Mouse (Mus musculus) MEL (cell line): ENCODE measurements around the gene Ncam2.

Experiments
- CHD2 ChIP-seq: IDR thresholded peaks from 2 replicates; pipeline ENCODE4 v1.6.1; 2011; ENCODE audit warnings: low read length, improper control_type of control experiment
- CTCF ChIP-seq, 3 experiments: IDR thresholded peaks in 2 of 3; conservative IDR thresholded peaks in 1 of 3; 2 replicates each; pipeline ENCODE4 v1.5.1; 2011 to 2012; ENCODE audit warnings: low read length in 3 of 3, low read depth in 2 of 3, mild to moderate bottlenecking in 2 of 3, improper control_type of control experiment in 1 of 3, inconsistent platforms in 1 of 3, mixed read lengths in 1 of 3, moderate library complexity in 1 of 3; ENCODE audit not compliant: control insufficient read depth in 1 of 3, insufficient read depth in 1 of 3, poor library complexity in 1 of 3, severe bottlenecking in 1 of 3
- E2F4 ChIP-seq: IDR thresholded peaks from 2 replicates; pipeline ENCODE4 v1.6.1; 2011; ENCODE audit warnings: low read depth, low read length, improper control_type of control experiment, borderline replicate concordance
- HCFC1 ChIP-seq: IDR thresholded peaks from 2 replicates; pipeline ENCODE4 v1.6.1; 2012; ENCODE audit warnings: low read depth, mild to moderate bottlenecking, inconsistent platforms, low read length, improper control_type of control experiment, moderate library complexity
- POLR2A ChIP-seq, 2 experiments: IDR thresholded peaks; 2 replicates each; pipeline ENCODE4 v1.6.1; 2011 to 2012; ENCODE audit warnings: low read length in 2 of 2, mild to moderate bottlenecking in 2 of 2, control low read depth in 1 of 2, improper control_type of control experiment in 1 of 2, low read depth in 1 of 2, moderate library complexity in 1 of 2; ENCODE audit not compliant: control insufficient read depth in 1 of 2, insufficient read depth in 1 of 2, poor library complexity in 1 of 2
- POLR2AphosphoS2 ChIP-seq: IDR thresholded peaks from 2 replicates; pipeline ENCODE4 v1.6.1; 2011; ENCODE audit warnings: low read length, improper control_type of control experiment
- TAL1 ChIP-seq: IDR thresholded peaks from 2 replicates; pipeline ENCODE4 v1.6.1; 2012; ENCODE audit warnings: mild to moderate bottlenecking, inconsistent platforms, low read length, moderate library complexity, mixed read lengths
- USF1 ChIP-seq: IDR thresholded peaks from 2 replicates; pipeline ENCODE4 v1.6.1; 2014; ENCODE audit warnings: low read depth, mild to moderate bottlenecking, inconsistent platforms, low read length, improper control_type of control experiment, moderate library complexity
- ZC3H11A ChIP-seq: IDR thresholded peaks from 2 replicates; pipeline ENCODE4 v1.6.1; 2012; ENCODE audit warnings: low read depth, mild to moderate bottlenecking, inconsistent platforms, low read length, improper control_type of control experiment
- ZMIZ1 ChIP-seq: IDR thresholded peaks from 2 replicates; pipeline ENCODE4 v1.6.1; 2012; ENCODE audit warnings: low read depth, mild to moderate bottlenecking, inconsistent platforms, low read length, improper control_type of control experiment, moderate library complexity
- ZNF384 ChIP-seq: IDR thresholded peaks from 2 replicates; pipeline ENCODE4 v1.6.1; 2012; ENCODE audit warnings: low read depth, mild to moderate bottlenecking, inconsistent platforms, low read length, improper control_type of control experiment

DNA sequence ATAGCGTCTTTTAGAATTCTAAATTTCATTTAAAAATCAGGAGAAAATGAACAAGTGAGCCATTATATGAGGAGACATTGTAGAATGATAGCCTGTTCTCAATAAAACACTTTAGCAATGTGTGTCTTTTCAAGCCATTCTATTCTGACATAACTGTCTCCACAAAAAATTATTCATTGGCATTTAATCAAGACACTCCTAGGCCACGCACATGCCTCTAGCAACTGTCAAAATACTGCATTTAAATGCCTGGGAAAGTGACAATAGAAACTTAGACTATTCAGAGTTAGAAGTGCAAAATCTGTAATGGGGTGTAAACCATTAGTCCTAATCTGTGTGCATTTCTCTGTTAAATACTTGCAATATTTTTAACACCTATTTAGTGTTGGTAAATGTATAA, 456.1 kb downstream of the Ncam2 start:
- no peak for TF ChIP-seq USF1
- no peak for TF ChIP-seq E2F4
- TF ChIP-seq POLR2AphosphoS2 = no peak
- TF ChIP-seq CHD2 = no peak
- TF ChIP-seq CTCF (IDR thresholded peaks at IDR 0.05 in 2 of 3, conservative IDR thresholded peaks at IDR 0.05 in 1 of 3; ENCODE audit: control insufficient read depth in 1 of 3, insufficient read depth in 1 of 3, low read depth in 2 of 3, low read length in 3 of 3, poor library complexity in 1 of 3, severe bottlenecking in 1 of 3) = no peak
- no peak for TF ChIP-seq HCFC1
- TF ChIP-seq POLR2A (IDR thresholded peaks at IDR 0.05; ENCODE audit: control insufficient read depth in 1 of 2, insufficient read depth in 1 of 2, low read depth in 1 of 2, low read length in 2 of 2, poor library complexity in 1 of 2) = no peak
- TF ChIP-seq TAL1 = no peak
- no peak for TF ChIP-seq ZNF384
- no peak for TF ChIP-seq ZMIZ1
- no peak for TF ChIP-seq ZC3H11A
